Mouse (Mus musculus): Measurements from ENCODE around the gene Golga7b. TPM values are rescaled to one million over a fixed set of nuclear protein-coding genes. Genes with fewer than 3 reads are reported as not detected.
A peak's percentile ranks its signal among the peaks of the same experiment; 100 is the strongest.

Golga7b gene
- total and polyA plus RNA-seq, 2 experiments from 2014 or later = 62.4 to 80.0 TPM

- 71% methylated on average over 17 of the region's 17 CpGs for WGBS
- H3K27me3 ChIP-seq (ENCODE audit: insufficient read depth, low read length) = no peaks in the 10 kb centered on the region
- no peak overlapping the region for H3K27ac ChIP-seq
- H3K4me3 ChIP-seq (ENCODE audit: low read length) = no peak overlapping the region
- ATAC-seq (no peak), DNase-seq (ENCODE audit: low spot score) (no peak)
- no peaks in the 10 kb centered on the region; the same call in 1 of the 2 replicates for H3K4me1 ChIP-seq (ENCODE audit: insufficient read depth, low read length)
- H3K4me2 ChIP-seq (ENCODE audit: low read depth, low read length) = no peak overlapping the region
- no peak for TF ChIP-seq CTCF (IDR thresholded peaks at IDR 0.05; ENCODE audit: low read depth)
- H3K9me3 ChIP-seq (ENCODE audit: low read length) = no peaks in the 10 kb centered on the region
- H3K36me3 ChIP-seq (ENCODE audit: insufficient read depth, low read length) = no peaks in the 10 kb centered on the region
- H3K9ac ChIP-seq (replicated peaks; ENCODE audit: low read length) = no peak overlapping the region
Measured at GRCm38 (mm10) chr19:42229499-42230287, 17.7 kb upstream of the Golga7b start.

GRCm38 (mm10) chr19:42230288-42230568 is 17.1 kb upstream of the Golga7b start:
- ATAC-seq = no peak
- 78% methylated on average over 5 of the region's 5 CpGs for WGBS
- H3K36me3 ChIP-seq (ENCODE audit: insufficient read depth, low read length) = no peaks in the 10 kb centered on the region

GRCm38 (mm10) chr19:42230986-42231385 is 16.4 kb upstream of the Golga7b start:
- Histone ChIP-seq H3K4me1 (ENCODE audit: insufficient read depth, low read length) (no peaks in the 10 kb centered on the region; the same call in 1 of the 2 replicates), H3K4me3 (ENCODE audit: low read length) (no peak overlapping the region), H3K36me3 (ENCODE audit: insufficient read depth, low read length) (no peaks in the 10 kb centered on the region), H3K27ac (no peak overlapping the region), H3K4me2 (ENCODE audit: low read depth, low read length) (no peak overlapping the region), H3K9ac (replicated peaks; ENCODE audit: low read length) (no peak overlapping the region), H3K9me3 (ENCODE audit: low read length) (no peaks in the 10 kb centered on the region), H3K27me3 (ENCODE audit: insufficient read depth, low read length) (no peaks in the 10 kb centered on the region)
- no peak for TF ChIP-seq CTCF (IDR thresholded peaks at IDR 0.05; ENCODE audit: low read depth)
- 76% methylated on average over 13 of the region's 13 CpGs for WGBS
- DNase-seq (ENCODE audit: low spot score) = no peak
- ATAC-seq = no peak

More at GRCm38 (mm10) chr19:42230288-42230568, 17.1 kb upstream of the Golga7b start:
- Histone ChIP-seq H3K4me3 (ENCODE audit: low read length) (no peak overlapping the region), H3K9ac (replicated peaks; ENCODE audit: low read length) (no peak overlapping the region), H3K9me3 (ENCODE audit: low read length) (no peaks in the 10 kb centered on the region), H3K4me1 (ENCODE audit: insufficient read depth, low read length) (no peaks in the 10 kb centered on the region; the same call in 1 of the 2 replicates), H3K4me2 (ENCODE audit: low read depth, low read length) (no peak overlapping the region), H3K27ac (no peak overlapping the region), H3K27me3 (ENCODE audit: insufficient read depth, low read length) (no peaks in the 10 kb centered on the region)
- no peak for TF ChIP-seq CTCF (IDR thresholded peaks at IDR 0.05; ENCODE audit: low read depth)
- no peak for DNase-seq (ENCODE audit: low spot score)

GRCm38 (mm10) chr19:42237602-42238340 is 9.6 kb upstream of the Golga7b start:
- TF ChIP-seq CTCF (IDR thresholded peaks at IDR 0.05; ENCODE audit: low read depth) = no peak
- no peak overlapping the region for H3K9ac ChIP-seq (replicated peaks; ENCODE audit: low read length)
- DNase-seq (ENCODE audit: low spot score) = no peak
- no peaks in the 10 kb centered on the region for H3K27me3 ChIP-seq (ENCODE audit: insufficient read depth, low read length)
- ATAC-seq = peak; percentile 27; the same call in 1 of the 2 replicates
- no peaks in the 10 kb centered on the region for H3K36me3 ChIP-seq (ENCODE audit: insufficient read depth, low read length)
- H3K4me2 ChIP-seq (ENCODE audit: low read depth, low read length) = no peak overlapping the region
- H3K4me1 ChIP-seq (ENCODE audit: insufficient read depth, low read length) = 0 out of 2 replicates have a peak, but pooled peaks cover 9% of the 10 kb centered on the region
- no peak overlapping the region for H3K27ac ChIP-seq
- WGBS = 17% methylated on average over 4 of the region's 4 CpGs
- H3K9me3 ChIP-seq (ENCODE audit: low read length) = no peaks in the 10 kb centered on the region
- no peak overlapping the region for H3K4me3 ChIP-seq (ENCODE audit: low read length)

DNA sequence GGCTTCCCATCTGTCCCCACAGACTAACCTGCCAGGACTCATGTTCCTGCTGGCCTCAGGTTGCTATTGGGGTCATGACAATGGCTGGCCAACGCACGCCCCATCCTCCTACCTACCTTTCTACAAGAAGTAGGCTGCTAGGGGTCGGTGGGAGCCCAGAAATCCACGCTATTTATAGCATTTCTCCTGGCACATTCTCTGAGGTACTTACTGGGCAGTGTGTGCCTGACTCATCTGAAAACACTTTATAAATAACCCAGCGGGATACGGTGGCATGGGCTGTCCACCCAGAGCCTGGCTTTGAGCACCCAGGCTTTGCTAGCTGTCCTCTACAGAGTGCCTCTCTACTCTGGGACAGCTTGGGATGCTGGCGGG is 9.0 kb upstream of the Golga7b start:
- H3K27me3 ChIP-seq (ENCODE audit: insufficient read depth, low read length) = no peaks in the 10 kb centered on the region
- H3K4me2 ChIP-seq (ENCODE audit: low read depth, low read length) = no peak overlapping the region
- ATAC-seq (no peak), DNase-seq (ENCODE audit: low spot score) (no peak)
- no peaks in the 10 kb centered on the region for H3K36me3 ChIP-seq (ENCODE audit: insufficient read depth, low read length)
- H3K4me1 ChIP-seq (ENCODE audit: insufficient read depth, low read length) = 0 out of 2 replicates have a peak, but pooled peaks cover 9% of the 10 kb centered on the region
- H3K9me3 ChIP-seq (ENCODE audit: low read length) = no peaks in the 10 kb centered on the region
- no peak overlapping the region for H3K27ac ChIP-seq
- WGBS = 64% methylated on average over 7 of the region's 7 CpGs
- H3K9ac ChIP-seq (replicated peaks; ENCODE audit: low read length) = no peak overlapping the region
- H3K4me3 ChIP-seq (ENCODE audit: low read length) = no peak overlapping the region
- TF ChIP-seq CTCF (IDR thresholded peaks at IDR 0.05; ENCODE audit: low read depth) = no peak

GRCm38 (mm10) chr19:42240881-42241280 is 6.5 kb upstream of the Golga7b start:
- 56% methylated on average over 8 of the region's 8 CpGs for WGBS
- no peak overlapping the region for H3K4me3 ChIP-seq (ENCODE audit: low read length)
- no peaks in the 10 kb centered on the region for H3K27me3 ChIP-seq (ENCODE audit: insufficient read depth, low read length)

More at GRCm38 (mm10) chr19:42240881-42241280, 6.5 kb upstream of the Golga7b start:
- no peaks in the 10 kb centered on the region for H3K36me3 ChIP-seq (ENCODE audit: insufficient read depth, low read length)
- no peak overlapping the region for H3K4me2 ChIP-seq (ENCODE audit: low read depth, low read length)
- no peak overlapping the region for H3K9ac ChIP-seq (replicated peaks; ENCODE audit: low read length)
- DNase-seq (ENCODE audit: low spot score) (no peak), ATAC-seq (no peak)
- H3K4me1 ChIP-seq (ENCODE audit: insufficient read depth, low read length) = 0 out of 2 replicates have a peak, but pooled peaks cover 9% of the 10 kb centered on the region
- no peak for TF ChIP-seq CTCF (IDR thresholded peaks at IDR 0.05; ENCODE audit: low read depth)
- no peaks in the 10 kb centered on the region for H3K9me3 ChIP-seq (ENCODE audit: low read length)
- H3K27ac ChIP-seq = no peak overlapping the region
